Mouse (Mus musculus): ENCODE results near the gene Polr2j. TPM values are rescaled to one million over a fixed set of nuclear protein-coding genes. Genes with fewer than 3 reads are reported as not detected.
"Not testable (repeated sequence)": the region's sequence is repeated elsewhere in the genome, so short reads cannot be mapped to it uniquely, and the experiment has no call there.

Polr2j gene
- total RNA-seq, 2 experiments from 2014 or later = 67.6 to 77.3 TPM

DNA sequence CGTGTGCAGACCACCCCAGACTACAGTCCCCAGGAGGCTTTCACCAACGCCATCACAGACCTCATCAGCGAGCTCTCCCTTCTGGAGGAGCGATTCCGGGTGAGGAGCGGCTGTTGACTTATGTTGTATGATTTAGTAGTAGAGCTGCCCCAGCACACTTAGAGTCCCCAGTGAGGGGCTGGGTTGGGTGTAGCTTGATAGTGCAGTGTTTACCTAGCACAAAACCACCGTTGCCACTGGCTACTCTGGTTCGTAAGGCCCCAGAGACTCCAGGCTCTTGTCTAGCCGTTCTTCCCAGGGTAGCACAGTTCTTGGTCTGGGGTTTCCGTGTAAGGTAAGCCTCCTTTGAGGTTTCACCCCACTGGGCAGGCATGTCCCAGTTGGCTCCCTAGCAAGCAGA lies 5.7 kb downstream of the Polr2j start:
- DNase-seq (ENCODE audit: low spot score in 2 of 2) = no peak
- no peak for TF ChIP-seq CTCF (conservative IDR thresholded peaks at IDR 0.05)
- Histone ChIP-seq H3K27ac (no peak overlapping the region), H3K4me3 (no peak overlapping the region)

DNA sequence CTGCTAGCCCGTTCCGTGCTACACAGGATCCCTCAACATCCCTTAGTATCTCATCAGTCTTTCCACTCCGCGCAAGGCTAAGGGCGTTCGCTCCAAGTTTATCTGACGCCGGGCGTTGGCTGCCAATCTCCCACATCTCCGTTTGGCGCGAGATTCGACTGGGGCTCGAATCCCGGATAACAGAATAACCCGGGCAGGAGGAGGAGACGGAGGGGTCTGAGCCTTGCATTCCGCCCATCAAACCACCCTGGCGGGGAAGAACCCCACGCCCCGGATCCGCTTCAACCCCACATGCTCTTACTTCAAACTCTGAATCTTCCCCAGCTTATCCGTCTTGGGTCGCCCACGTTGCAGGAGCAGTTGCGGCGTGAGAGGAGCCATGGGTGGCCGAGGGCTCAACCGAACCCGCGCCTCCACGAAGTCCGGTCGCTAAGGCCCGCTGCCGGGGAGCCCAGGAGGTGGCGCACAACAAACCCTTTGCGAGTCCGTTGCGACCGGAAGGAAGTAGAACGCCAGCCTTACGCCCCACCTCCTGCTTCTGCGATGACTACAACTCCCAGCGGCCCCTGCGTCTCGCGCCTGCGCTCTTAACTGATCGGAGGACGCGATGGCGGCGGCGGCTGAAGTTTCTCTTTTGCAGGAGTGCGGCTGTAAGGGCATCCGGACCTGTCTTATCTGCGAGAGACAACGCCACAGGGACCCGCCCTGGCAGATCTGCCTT lies 19.3 kb downstream of the Polr2j start, which contains the start of the genes Lrwd1 and Alkbh4:
TSS of gene Lrwd1 (minus strand) at position 504 of the 721 bp plus-strand sequence.
TSS of gene Alkbh4 (plus strand) at position 576 of the 721 bp plus-strand sequence.
- TF ChIP-seq CTCF (conservative IDR thresholded peaks at IDR 0.05) = peak; percentile 82
- peak within 1 kb of the TSS; percentile 73 for H3K4me3 ChIP-seq
- H3K27ac ChIP-seq = peak within 1 kb of the TSS; percentile 81
- peak; percentile 95 to 96 for DNase-seq (ENCODE audit: low spot score in 2 of 2)

DNA sequence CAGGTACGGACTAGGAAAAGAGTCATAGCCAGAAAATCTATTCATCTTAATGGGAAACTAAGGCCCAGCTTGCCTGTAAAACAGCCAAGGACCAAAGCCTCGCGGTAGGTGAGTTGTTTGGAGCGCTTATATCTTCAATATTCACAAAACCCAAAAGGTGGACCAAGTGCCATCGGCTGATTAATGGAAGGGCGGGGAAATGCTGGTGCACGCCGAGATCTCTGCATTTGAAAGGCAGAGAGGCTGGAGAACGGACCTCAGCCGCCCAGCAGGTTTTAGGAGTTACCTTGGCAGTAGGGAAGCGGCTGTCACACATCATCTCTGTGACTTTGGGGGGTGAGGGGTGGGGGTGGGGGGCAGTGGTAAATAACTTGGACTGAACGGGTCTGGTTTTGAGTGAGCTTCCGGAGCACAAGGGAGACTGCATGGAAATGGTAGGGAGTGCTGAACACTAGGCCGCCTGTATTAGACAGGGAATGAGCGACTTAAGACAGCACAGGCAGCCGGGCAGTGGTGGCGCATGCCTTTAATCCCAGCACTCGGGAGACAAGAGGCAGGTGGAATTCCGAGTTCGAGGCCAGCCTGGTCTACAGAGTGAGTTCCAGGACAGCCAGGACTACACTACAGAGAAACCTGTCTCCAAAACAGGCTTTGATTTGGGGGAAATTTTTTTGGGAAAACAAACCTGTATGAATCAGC lies 20.0 kb downstream of the Polr2j start:
- DNase-seq (ENCODE audit: low spot score in 2 of 2) = no peak
- Histone ChIP-seq H3K27ac (peak overlapping the region; percentile 81), H3K4me3 (peak overlapping the region; percentile 73)
- no peak for TF ChIP-seq CTCF (conservative IDR thresholded peaks at IDR 0.05)

DNA sequence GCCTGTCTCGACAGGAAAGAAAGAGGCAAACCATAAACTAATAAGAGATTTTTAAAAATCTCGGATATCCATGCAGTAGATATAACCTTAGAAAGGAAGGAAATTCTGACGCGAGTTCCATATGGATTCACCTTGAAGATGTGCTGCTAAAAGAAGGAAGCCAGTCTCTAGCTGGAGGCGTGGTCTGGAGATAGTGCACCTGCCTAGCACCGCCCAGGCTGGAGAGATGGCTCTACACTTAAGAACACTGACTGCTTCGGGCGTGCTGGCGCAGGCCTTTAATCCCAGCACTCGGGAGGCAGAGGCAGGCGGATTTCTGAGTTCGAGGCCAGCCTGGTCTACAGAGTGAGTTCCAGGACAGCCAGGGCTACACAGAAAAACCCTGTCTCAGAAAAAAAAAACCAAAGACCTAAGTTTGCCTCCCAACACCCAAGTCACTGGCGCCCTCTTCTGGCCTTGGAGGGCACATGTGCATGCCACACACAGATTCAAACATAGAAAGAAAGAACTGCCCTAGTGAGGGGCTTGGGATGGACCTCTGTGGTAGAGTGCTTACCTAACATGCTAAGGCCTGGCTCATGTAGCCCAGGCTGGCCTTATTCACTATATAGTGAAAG lies 21.3 kb downstream of the Polr2j start:
- TF ChIP-seq CTCF (conservative IDR thresholded peaks at IDR 0.05) = peak; percentile 81
- peak; percentile 30 to 44 for DNase-seq (ENCODE audit: low spot score in 2 of 2)
- H3K4me3 ChIP-seq = no peak overlapping the region
- no peak overlapping the region for H3K27ac ChIP-seq

DNA sequence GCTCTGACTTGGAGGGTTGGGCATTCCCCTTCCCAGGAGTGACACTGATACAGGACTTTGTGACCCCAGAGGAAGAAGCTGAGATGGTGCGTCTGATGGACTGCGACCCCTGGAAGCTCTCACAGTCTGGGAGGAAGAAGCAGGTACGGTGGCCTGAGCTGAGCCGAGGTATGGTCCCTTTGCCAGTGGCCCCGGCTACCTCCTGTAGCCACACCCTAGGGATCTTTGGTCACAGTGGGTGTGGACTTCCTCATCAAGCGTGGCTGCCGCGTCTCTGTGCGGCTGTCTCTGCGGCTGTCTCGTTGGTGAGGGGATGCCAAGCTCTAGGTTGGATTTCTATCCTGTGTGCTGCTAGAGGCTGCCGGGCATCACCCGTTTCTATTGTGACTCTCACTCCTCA lies 23.0 kb downstream of the Polr2j start:
- no peak for DNase-seq (ENCODE audit: low spot score in 2 of 2)
- Histone ChIP-seq H3K27ac (no peak overlapping the region), H3K4me3 (no peak overlapping the region)
- TF ChIP-seq CTCF (conservative IDR thresholded peaks at IDR 0.05) = no peak

DNA sequence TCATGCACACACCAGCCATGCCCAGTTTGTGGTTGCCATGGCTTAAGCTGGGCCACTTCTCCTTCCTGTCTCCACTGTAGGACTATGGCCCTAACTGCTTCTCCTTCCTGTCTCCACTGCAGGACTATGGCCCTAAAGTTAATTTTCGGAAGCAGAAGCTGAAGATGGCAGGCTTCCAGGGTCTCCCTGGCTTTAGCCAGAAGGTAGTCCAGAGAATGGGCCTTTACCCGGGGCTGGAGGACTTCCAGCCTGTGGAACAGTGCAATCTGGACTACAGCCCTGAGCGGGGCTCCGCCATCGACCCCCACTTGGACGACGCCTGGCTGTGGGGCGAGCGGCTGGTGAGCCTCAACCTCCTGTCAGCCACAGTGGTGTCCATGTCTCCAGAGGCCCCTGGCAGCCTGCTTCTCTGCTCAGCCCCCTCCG lies 23.6 kb downstream of the Polr2j start:
- TF ChIP-seq CTCF (conservative IDR thresholded peaks at IDR 0.05) = no peak
- H3K4me3 ChIP-seq = no peak overlapping the region
- no peak overlapping the region for H3K27ac ChIP-seq
- no peak for DNase-seq (ENCODE audit: low spot score in 2 of 2)

DNA sequence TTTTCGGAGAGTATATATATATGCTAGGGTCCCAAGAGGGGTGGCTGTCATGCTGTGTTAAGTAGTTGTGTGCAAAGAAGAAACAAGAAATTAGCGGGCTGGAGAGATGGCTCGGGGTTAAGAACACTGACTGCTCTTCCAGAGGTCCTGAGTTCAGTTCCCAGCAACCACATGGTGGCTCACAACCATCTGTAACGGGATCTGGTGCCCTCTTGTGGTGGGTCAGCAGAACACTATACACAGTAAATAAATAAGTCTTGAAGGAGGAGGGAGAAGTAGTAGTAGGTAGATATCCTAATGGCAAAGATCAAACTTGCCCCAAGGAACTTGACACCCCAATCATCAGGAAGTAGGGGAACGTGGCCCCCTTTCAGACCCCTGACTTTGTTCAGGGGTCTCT lies 26.3 kb downstream of the Polr2j start:
- DNase-seq (ENCODE audit: low spot score in 2 of 2) = no peak
- Histone ChIP-seq H3K4me3 (no peak overlapping the region), H3K27ac (no peak overlapping the region)
- TF ChIP-seq CTCF (conservative IDR thresholded peaks at IDR 0.05) = no peak

DNA sequence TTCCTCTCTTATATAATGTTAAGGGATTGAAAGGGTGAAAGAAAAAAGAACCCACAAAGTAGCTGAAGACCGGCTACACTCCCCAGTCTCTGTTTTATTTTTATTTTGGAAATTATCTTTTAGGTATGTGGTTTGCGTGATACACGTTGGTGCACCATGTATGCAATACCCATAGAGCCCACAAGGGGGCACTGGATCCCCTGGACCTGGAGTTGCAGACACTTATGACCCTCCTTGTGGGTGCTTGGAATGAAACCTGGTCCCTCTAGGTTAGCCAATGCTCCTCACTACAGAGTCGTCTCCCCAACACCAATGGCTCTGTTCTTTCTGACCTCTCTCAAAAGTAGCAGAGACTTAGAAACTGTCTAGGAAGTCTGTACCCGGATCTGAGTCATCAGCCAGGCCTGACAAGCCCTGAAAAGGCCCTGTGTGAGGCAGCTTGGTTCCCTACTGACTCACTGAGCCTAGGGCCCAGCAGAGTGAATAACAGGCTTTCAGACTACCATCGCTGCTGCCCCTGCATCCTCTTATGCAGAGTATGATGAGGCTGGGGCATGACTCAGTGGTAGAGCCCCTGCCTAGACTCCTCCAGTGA lies 26.8 kb downstream of the Polr2j start:
- TF ChIP-seq CTCF (conservative IDR thresholded peaks at IDR 0.05) = peak; percentile 69
- DNase-seq (ENCODE audit: low spot score in 2 of 2) = no peak
- Histone ChIP-seq H3K4me3 (no peak overlapping the region), H3K27ac (no peak overlapping the region)

DNA sequence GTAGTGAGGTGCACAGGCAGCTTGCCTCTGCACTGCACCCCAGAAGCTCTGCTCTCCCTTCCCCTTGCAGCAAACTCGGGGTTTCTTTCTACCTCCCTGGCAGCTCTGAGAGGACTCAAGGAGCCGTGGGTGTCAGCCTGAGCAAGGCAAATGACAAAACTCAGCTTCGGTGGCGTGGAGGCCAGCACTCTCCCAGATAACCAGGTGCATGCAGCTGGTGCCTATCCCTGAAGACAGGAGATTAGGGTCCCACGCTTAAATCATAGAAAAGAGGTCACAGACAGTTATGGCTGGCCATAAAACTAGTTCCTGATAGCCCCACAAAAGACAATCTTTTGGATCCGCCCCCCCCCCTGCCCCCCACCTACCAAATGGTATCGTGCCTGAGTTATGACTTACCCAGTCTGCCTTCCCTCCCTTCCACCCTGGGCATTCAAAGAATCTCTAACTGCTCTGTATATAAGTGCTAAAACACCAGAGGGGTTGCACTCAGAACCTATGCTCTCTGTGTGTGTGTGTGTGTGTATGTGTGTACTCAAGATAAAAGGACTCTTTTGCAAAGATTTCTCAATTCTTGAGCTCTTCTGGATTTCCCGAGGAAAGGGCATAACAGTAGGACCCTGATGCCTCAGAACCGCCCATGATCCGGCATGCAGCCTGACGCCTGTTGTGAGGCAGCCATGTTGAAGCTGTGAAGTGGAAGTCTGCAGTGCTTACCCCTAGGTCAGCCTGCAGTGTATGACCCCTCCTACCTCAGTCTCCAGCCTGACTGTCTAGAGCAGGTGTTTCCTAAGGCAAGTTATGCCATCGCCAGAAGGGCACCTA lies 28.4 kb downstream of the Polr2j start:
- H3K27ac ChIP-seq = no peak overlapping the region
- TF ChIP-seq CTCF (conservative IDR thresholded peaks at IDR 0.05) = no peak
- no peak overlapping the region for H3K4me3 ChIP-seq
- no peak for DNase-seq (ENCODE audit: low spot score in 2 of 2)

DNA sequence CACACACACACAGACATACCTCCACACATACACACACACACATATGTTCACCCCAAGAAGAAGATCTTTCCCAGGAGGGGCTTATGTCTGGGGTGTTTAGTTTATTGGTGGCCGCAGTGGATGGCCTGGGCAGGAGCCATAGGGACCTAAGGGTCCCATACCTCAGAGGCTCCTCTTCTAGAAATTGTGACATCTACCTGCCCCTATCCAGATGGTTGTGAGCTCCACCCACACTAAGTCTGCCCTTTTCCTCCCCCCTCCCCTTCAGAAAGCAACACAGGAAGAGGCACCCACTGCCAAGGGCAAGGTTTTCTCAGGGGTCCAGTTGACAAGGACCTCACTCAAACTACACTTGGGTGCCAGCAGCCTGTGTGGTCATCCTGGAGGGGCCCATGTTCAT lies 30.5 kb downstream of the Polr2j start:
- H3K27ac ChIP-seq = no peak overlapping the region
- no peak overlapping the region for H3K4me3 ChIP-seq
- DNase-seq (ENCODE audit: low spot score in 2 of 2) = no peak
- TF ChIP-seq CTCF (conservative IDR thresholded peaks at IDR 0.05) = no peak

DNA sequence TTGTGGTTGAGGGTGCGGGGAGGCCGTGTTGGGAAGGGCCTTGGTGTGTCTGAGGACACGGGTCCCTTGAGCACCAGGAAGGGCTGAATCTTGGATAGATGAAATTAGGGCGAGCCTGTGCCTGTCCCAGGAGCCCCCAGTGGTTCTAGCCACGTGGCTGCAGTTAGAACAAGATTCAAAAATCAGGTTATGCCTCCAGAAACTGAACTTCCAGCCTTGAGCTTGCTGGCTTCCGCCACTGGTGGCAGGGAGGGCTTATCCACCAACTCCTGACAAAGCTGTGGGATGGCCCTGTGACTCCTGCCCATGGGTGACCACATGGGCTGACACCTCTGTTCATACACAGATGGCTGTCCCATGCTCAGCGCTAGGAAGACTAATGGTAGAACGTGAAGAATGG lies 31.3 kb downstream of the Polr2j start:
- no peak for DNase-seq (ENCODE audit: low spot score in 2 of 2)
- Histone ChIP-seq H3K27ac (no peak overlapping the region), H3K4me3 (no peak overlapping the region)
- no peak for TF ChIP-seq CTCF (conservative IDR thresholded peaks at IDR 0.05)

DNA sequence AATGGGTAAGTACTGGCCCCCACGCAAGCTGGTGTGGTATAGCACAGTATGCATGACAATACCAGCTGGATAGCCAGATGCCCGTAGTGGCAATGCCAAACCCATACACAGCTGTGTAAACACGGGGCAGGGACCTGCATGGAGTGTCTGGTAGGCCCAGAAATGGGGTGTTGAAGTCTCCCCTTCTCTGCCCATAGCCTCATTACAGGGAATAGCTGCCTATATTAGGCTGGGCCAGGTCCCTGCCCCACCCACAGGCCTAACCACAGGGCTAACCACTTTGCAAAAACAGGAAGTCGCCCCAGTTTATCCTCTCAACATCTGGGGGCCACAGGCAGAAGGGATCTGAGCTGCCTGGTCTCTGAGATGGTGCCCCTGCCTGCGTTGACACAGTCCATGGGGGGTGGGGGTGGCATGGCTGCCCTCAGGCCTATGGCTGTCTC lies 32.7 kb downstream of the Polr2j start:
- H3K4me3 ChIP-seq; H3K27ac ChIP-seq; DNase-seq (ENCODE audit: low spot score in 2 of 2): not testable (repeated sequence)

Measured in layer of hippocampus, adult 2 months (tissue).